Comparison of ENCODE assay signal across 8 mouse cellular contexts in the genomic region with DNA sequence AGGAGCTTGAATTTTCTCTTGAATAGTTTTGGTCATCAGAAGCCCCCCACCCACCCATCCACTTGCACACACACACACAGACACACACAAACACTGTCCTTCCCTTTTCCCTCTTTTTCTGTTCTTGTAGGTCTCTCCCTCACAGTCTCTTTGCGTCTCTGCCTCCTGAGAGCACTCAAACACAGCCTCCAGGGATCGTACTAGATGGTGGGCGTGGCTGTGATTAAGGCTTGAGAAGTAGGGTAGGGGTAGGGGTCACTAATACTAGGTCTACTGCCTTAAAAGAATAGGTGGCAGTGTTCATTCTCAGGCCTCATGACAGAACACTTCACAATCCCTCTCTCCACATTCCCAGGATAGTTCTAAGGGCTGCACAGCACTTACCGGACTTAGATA. TPM values are rescaled to one million over a fixed set of nuclear protein-coding genes. Genes with fewer than 3 reads are reported as not detected.
DNase-seq lines count a peak whose midpoint lies in the region; ATAC-seq and TF ChIP-seq lines count a peak whose summit lies in the region.

TSS of gene Zmym3 (minus strand) at position 150 of the 396 bp plus-strand sequence.

- H3K27ac ChIP-seq in forebrain, embryonic 13.5 days: peak within 1 kb of the TSS; percentile 72
- peak within 1 kb of the TSS; percentile 33 for H3K27ac ChIP-seq in intestine, embryonic 14.5 days (ENCODE audit: low read depth)
- peak within 1 kb of the TSS; percentile 79 for H3K27ac ChIP-seq in lung, embryonic 16.5 days (ENCODE audit: low read length)
- peak within 1 kb of the TSS; percentile 51 for H3K27ac ChIP-seq in stomach, embryonic 15.5 days

- peak within 1 kb of the TSS; percentile 64 for H3K4me2 ChIP-seq in forebrain, embryonic 13.5 days
- peak within 1 kb of the TSS; percentile 53 for H3K4me2 ChIP-seq in intestine, embryonic 14.5 days (ENCODE audit: low read length)
- H3K4me2 ChIP-seq in lung, embryonic 16.5 days (ENCODE audit: low read depth, low read length): peak within 1 kb of the TSS; percentile 70
- H3K4me2 ChIP-seq in stomach, embryonic 15.5 days: peak within 1 kb of the TSS; percentile 58

- peak in 1 of 2 experiments; percentile 9 for DNase-seq in heart, adult 18-20 months
- DNase-seq in heart, adult 11 months: no peak
- DNase-seq in Patski (ENCODE audit: low read depth, low spot score): no peak
- DNase-seq in intestine, embryonic 14.5 days (ENCODE audit: low spot score): no peak
- no peak for DNase-seq in thymus, postnatal 4 days

- WGBS in forebrain, embryonic 13.5 days: 23% methylated on average over 4 of the region's 4 CpGs
- WGBS in intestine, embryonic 14.5 days: 24% methylated on average over 4 of the region's 4 CpGs
- 21% methylated on average over 4 of the region's 4 CpGs for WGBS in lung, embryonic 16.5 days
- WGBS in stomach, embryonic 15.5 days: 26% methylated on average over 4 of the region's 4 CpGs

- H3K36me3 ChIP-seq in forebrain, embryonic 13.5 days (ENCODE audit: poor library complexity, severe bottlenecking): peaks cover 3% of the 10 kb centered on the region
- peaks cover 9% of the 10 kb centered on the region; the same call in 1 of the 2 replicates for H3K36me3 ChIP-seq in intestine, embryonic 14.5 days (ENCODE audit: control insufficient read depth, insufficient read depth, low read length)
- no peaks in the 10 kb centered on the region for H3K36me3 ChIP-seq in lung, embryonic 16.5 days (ENCODE audit: control insufficient read depth, insufficient read depth, low read length)
- no peaks in the 10 kb centered on the region for H3K36me3 ChIP-seq in stomach, embryonic 15.5 days

- H3K4me3 ChIP-seq in forebrain, embryonic 13.5 days: peak within 1 kb of the TSS; percentile 54
- peak within 1 kb of the TSS; percentile 54 for H3K4me3 ChIP-seq in intestine, embryonic 14.5 days (ENCODE audit: low read depth, low read length)
- peak within 1 kb of the TSS; percentile 65 for H3K4me3 ChIP-seq in lung, embryonic 16.5 days (ENCODE audit: low read length)
- peak within 1 kb of the TSS; percentile 58 for H3K4me3 ChIP-seq in stomach, embryonic 15.5 days (replicated peaks)

- peaks cover 15% of the 10 kb centered on the region for H3K4me1 ChIP-seq in forebrain, embryonic 13.5 days
- H3K4me1 ChIP-seq in intestine, embryonic 14.5 days (replicated peaks; ENCODE audit: control insufficient read depth, insufficient read depth, low read length): no peaks in the 10 kb centered on the region
- H3K4me1 ChIP-seq in lung, embryonic 16.5 days (replicated peaks; ENCODE audit: control insufficient read depth, insufficient read depth, low read length): peaks cover 7% of the 10 kb centered on the region
- H3K4me1 ChIP-seq in stomach, embryonic 15.5 days: peaks cover 8% of the 10 kb centered on the region; the same call in 1 of the 2 replicates

- TF ChIP-seq CTCF in Patski (IDR thresholded peaks at IDR 0.05): no peak

- in situ Hi-C loops in Patski (cut with MboI; ENCODE audit: low pct_unique_long_range_greater_than_20kb): no loop called here

- no peaks in the 10 kb centered on the region for H3K27me3 ChIP-seq in Patski
- H3K27me3 ChIP-seq in forebrain, embryonic 13.5 days: no peaks in the 10 kb centered on the region
- no peaks in the 10 kb centered on the region for H3K27me3 ChIP-seq in intestine, embryonic 14.5 days (replicated peaks; ENCODE audit: control insufficient read depth, insufficient read depth, low read length)
- H3K27me3 ChIP-seq in lung, embryonic 16.5 days (ENCODE audit: control insufficient read depth, insufficient read depth, low read depth, low read length): no peaks in the 10 kb centered on the region
- H3K27me3 ChIP-seq in stomach, embryonic 15.5 days (replicated peaks): no peaks in the 10 kb centered on the region

- no peak for ATAC-seq in Patski
- no peak for ATAC-seq in forebrain, embryonic 13.5 days
- ATAC-seq in intestine, embryonic 14.5 days (replicated peaks; ENCODE audit: low FRiP score, low TSS enrichment, low read depth): no peak
- peak; percentile 24 for ATAC-seq in lung, embryonic 16.5 days (ENCODE audit: low read depth)
- ATAC-seq in stomach, embryonic 15.5 days (ENCODE audit: insufficient read depth, low FRiP score, low read depth): no peak

- H3K9me3 ChIP-seq in forebrain, embryonic 13.5 days (replicated peaks): no peaks in the 10 kb centered on the region
- no peaks in the 10 kb centered on the region for H3K9me3 ChIP-seq in intestine, embryonic 14.5 days (ENCODE audit: control insufficient read depth, low read length)
- H3K9me3 ChIP-seq in lung, embryonic 16.5 days (ENCODE audit: control insufficient read depth, low read length): no peaks in the 10 kb centered on the region
- no peaks in the 10 kb centered on the region for H3K9me3 ChIP-seq in stomach, embryonic 15.5 days

- H3K9ac ChIP-seq in forebrain, embryonic 13.5 days: peak within 1 kb of the TSS; percentile 59
- H3K9ac ChIP-seq in intestine, embryonic 14.5 days (ENCODE audit: low read length): peak within 1 kb of the TSS; percentile 56
- H3K9ac ChIP-seq in lung, embryonic 16.5 days (ENCODE audit: low read length): peak within 1 kb of the TSS; percentile 76
- H3K9ac ChIP-seq in stomach, embryonic 15.5 days: peak within 1 kb of the TSS; percentile 19; the same call in 1 of the 2 replicates

- POLR2A ChIA-PET in Patski (lab: Charles Lee): interaction anchor here (0.6 kb wide), 1 partner anchor 13 kb away, joined by 4 read pairs; no protein-coding TSS in a partner anchor

- CTCF ChIA-PET in Patski (lab: Charles Lee): no interaction called here

RNA-seq across cellular contexts. Expression of gene Zmym3, which starts in this region (rescaled TPM):
- total RNA-seq in heart, adult 18-20 months (2021): 10 to 100 TPM; 13.1 to 15.9 TPM
- polyA plus RNA-seq in Patski (2021): 60.5 TPM
- polyA plus RNA-seq in forebrain, embryonic 13.5 days (2015; fragmentation: Nextera tagmentation; extraction: Ambion mirVana): 39.9 and 46.6 TPM in 2 replicates
- polyA plus RNA-seq in intestine, embryonic 14.5 days (2014; fragmentation: Nextera tagmentation; extraction: Ambion mirVana): 25.5 and 26.1 TPM in 2 replicates
- 31.4 and 33.2 TPM in 2 replicates for polyA plus RNA-seq in lung, embryonic 16.5 days (2015; fragmentation: Nextera tagmentation; extraction: Ambion mirVana)
- polyA plus RNA-seq in stomach, embryonic 15.5 days (2015; fragmentation: Nextera tagmentation; extraction: Ambion mirVana): 24.8 and 26.8 TPM in 2 replicates

Comparison
In these comparisons a context has a peak if more than half of its experiments do, and no peak if none do; other contexts are left out.
1. H3K9ac ChIP-seq: peak in every context shown above with its lines; median percentile 76 in lung, embryonic 16.5 days; 59 in forebrain, embryonic 13.5 days; 56 in intestine, embryonic 14.5 days; 19 in stomach, embryonic 15.5 days.